Mouse (Mus musculus) midbrain, embryonic 11.5 days (tissue): ENCODE data around the gene Gm4924. TPM values are rescaled to one million over a fixed set of nuclear protein-coding genes. Genes with fewer than 3 reads are reported as not detected.

Source experiments
- ATAC-seq: fragments of 200-750 bp; cut with Nextera tagmentation; 2 replicates; pipeline ENCODE4 v1.8.0; 2017; ENCODE audit warnings: moderate TSS enrichment, moderate library complexity; ENCODE audit not compliant: low FRiP score
- DNase-seq: peaks from one replicate; pipeline ENCODE4 v3.0.0; 2015; ENCODE audit warnings: low spot score; ENCODE audit errors: missing footprints
- H3K27ac ChIP-seq: fragments of 300-500 bp; sonication (generic); 2 replicates; pipeline ENCODE4 v1.5.1; 2014; ENCODE audit warnings: low read depth, low read length
- H3K27me3 ChIP-seq: fragments of 300-500 bp; sonication (generic); 2 replicates; pipeline ENCODE4 v1.6.1; 2014; ENCODE audit warnings: mild to moderate bottlenecking, low read length, moderate library complexity, mixed read lengths; ENCODE audit not compliant: control insufficient read depth, insufficient read depth
- H3K36me3 ChIP-seq: fragments of 300-500 bp; sonication (generic); 2 replicates; pipeline ENCODE4 v1.6.1; 2014; ENCODE audit warnings: mild to moderate bottlenecking, low read length, moderate library complexity, mixed read lengths; ENCODE audit not compliant: control insufficient read depth, insufficient read depth
- H3K4me1 ChIP-seq: fragments of 300-500 bp; sonication (generic); 2 replicates; pipeline ENCODE4 v1.6.1; 2014; ENCODE audit warnings: low read length; ENCODE audit not compliant: control insufficient read depth, insufficient read depth
- H3K4me2 ChIP-seq: fragments of 300-500 bp; sonication (generic); 2 replicates; pipeline ENCODE4 v1.6.1; 2014; ENCODE audit warnings: mild to moderate bottlenecking, moderate library complexity
- H3K4me3 ChIP-seq: fragments of 300-500 bp; sonication (generic); 2 replicates; pipeline ENCODE4 v1.5.1; 2014; ENCODE audit warnings: low read depth, low read length
- H3K9ac ChIP-seq: fragments of 300-500 bp; sonication (generic); 2 replicates; pipeline ENCODE4 v1.6.1; 2014; ENCODE audit warnings: low read length
- H3K9me3 ChIP-seq: fragments of 300-500 bp; sonication (generic); 2 replicates; pipeline ENCODE4 v1.6.1; 2016; ENCODE audit warnings: low read length; ENCODE audit not compliant: control insufficient read depth
- WGBS: fragments of 180-500 bp; shearing (Covaris S2); extraction: QIAGEN DNeasy Blood & Tissue Kit; methylation state at CpG from one replicate; pipeline ENCODE4 v1.1.7; 2014; 5-methylcytosine and 5-hydroxymethylcytosine counted together
- polyA plus RNA-seq: library from polyadenylated mRNA; unstranded; fragments of >200 nt; fragmentation: Nextera tagmentation; extraction: Ambion mirVana; gene quantifications from 2 replicates; pipeline ENCODE4 v1.2.1, GENCODE M21; 2014

The Gm4924 gene
- polyA plus RNA-seq = 10.5 and 11.0 TPM in 2 replicates

- Histone ChIP-seq H3K4me3 (peak within 1 kb of the TSS; percentile 61), H3K9me3 (peaks cover 12% of the 10 kb centered on the region; the same call in 1 of the 2 replicates), H3K9ac (peak within 1 kb of the TSS; percentile 89), H3K4me2 (peak within 1 kb of the TSS; percentile 44), H3K27ac (peak within 1 kb of the TSS; percentile 90), H3K4me1 (no peaks in the 10 kb centered on the region), H3K36me3 (no peaks in the 10 kb centered on the region), H3K27me3 (no peaks in the 10 kb centered on the region)
- DNase-seq = peak; percentile 98
- ATAC-seq = peak; percentile 100
- WGBS = 6% methylated on average over 34 of the region's 34 CpGs
These were observed at the start of gene Gm4924 for GRCm38 (mm10) chr10:82354083-82355010. Gene Gm4924, plus strand, starts transcription at chr10:82354255.

GRCm38 (mm10) chr10:82316482-82316881 is 37.6 kb upstream of the Gm4924 start, which contains the start of gene 4932415D10Rik:
Gene 4932415D10Rik, minus strand, starts transcription at chr10:82316582.
- H3K9me3 ChIP-seq = peaks cover 9% of the 10 kb centered on the region
- no peak within 1 kb of the TSS for H3K9ac ChIP-seq
- no peak for ATAC-seq
- H3K4me3 ChIP-seq = no peak within 1 kb of the TSS
- no peaks in the 10 kb centered on the region for H3K36me3 ChIP-seq
- H3K27me3 ChIP-seq = no peaks in the 10 kb centered on the region
- no peak within 1 kb of the TSS for H3K4me2 ChIP-seq
- WGBS = 86% methylated on average over 1 of the region's 1 CpGs
- no peak within 1 kb of the TSS for H3K27ac ChIP-seq
- DNase-seq = no peak
- no peaks in the 10 kb centered on the region for H3K4me1 ChIP-seq

- no peaks in the 10 kb centered on the region for H3K4me1 ChIP-seq
- H3K9ac ChIP-seq = no peak overlapping the region
- H3K27ac ChIP-seq = no peak overlapping the region
- H3K4me3 ChIP-seq = no peak overlapping the region
- H3K4me2 ChIP-seq = no peak overlapping the region
- H3K9me3 ChIP-seq = peaks cover 9% of the 10 kb centered on the region
- H3K27me3 ChIP-seq = no peaks in the 10 kb centered on the region
- ATAC-seq (no peak), DNase-seq (no peak)
- 66% methylated on average over 3 of the region's 3 CpGs for WGBS
- no peaks in the 10 kb centered on the region for H3K36me3 ChIP-seq
These were observed 33.9 kb upstream of the Gm4924 start for GRCm38 (mm10) chr10:82320134-82320533.

- Histone ChIP-seq H3K36me3 (no peaks in the 10 kb centered on the region), H3K9me3 (no peaks in the 10 kb centered on the region), H3K27me3 (no peaks in the 10 kb centered on the region), H3K4me3 (no peak overlapping the region), H3K9ac (no peak overlapping the region), H3K27ac (no peak overlapping the region), H3K4me2 (no peak overlapping the region), H3K4me1 (no peaks in the 10 kb centered on the region)
- DNase-seq = no peak
- ATAC-seq = no peak
- 85% methylated on average over 5 of the region's 5 CpGs for WGBS
These were observed 24.2 kb upstream of the Gm4924 start for GRCm38 (mm10) chr10:82329826-82330225.

GRCm38 (mm10) chr10:82355401-82355800 is 1.3 kb downstream of the Gm4924 start:
- Histone ChIP-seq H3K27ac (no peak overlapping the region), H3K4me2 (no peak overlapping the region), H3K9ac (no peak overlapping the region), H3K4me3 (no peak overlapping the region), H3K4me1 (no peaks in the 10 kb centered on the region), H3K27me3 (no peaks in the 10 kb centered on the region), H3K36me3 (no peaks in the 10 kb centered on the region), H3K9me3 (peaks cover 15% of the 10 kb centered on the region; the same call in 1 of the 2 replicates)
- 97% methylated on average over 4 of the region's 4 CpGs for WGBS
- DNase-seq = no peak
- no peak for ATAC-seq

- WGBS = 87% methylated on average over 9 of the region's 9 CpGs
- Histone ChIP-seq H3K9me3 (peaks cover 29% of the 10 kb centered on the region), H3K4me2 (no peak overlapping the region), H3K4me3 (no peak overlapping the region), H3K27ac (no peak overlapping the region), H3K36me3 (0 out of 2 replicates have a peak, but pooled peaks cover 4% of the 10 kb centered on the region), H3K27me3 (no peaks in the 10 kb centered on the region), H3K9ac (no peak overlapping the region), H3K4me1 (no peaks in the 10 kb centered on the region)
- DNase-seq = no peak
- no peak for ATAC-seq
These were observed 7.9 kb downstream of the Gm4924 start for GRCm38 (mm10) chr10:82361911-82362310.

GRCm38 (mm10) chr10:82382992-82383391 is 28.9 kb downstream of the Gm4924 start:
- 88% methylated on average over 1 of the region's 1 CpGs for WGBS
- H3K27ac ChIP-seq = no peak overlapping the region
- H3K4me3 ChIP-seq = no peak overlapping the region
- H3K36me3 ChIP-seq = no peaks in the 10 kb centered on the region
- ATAC-seq = no peak
- no peaks in the 10 kb centered on the region for H3K4me1 ChIP-seq
- no peak overlapping the region for H3K4me2 ChIP-seq
- H3K27me3 ChIP-seq = no peaks in the 10 kb centered on the region
- H3K9me3 ChIP-seq = peaks cover 20% of the 10 kb centered on the region; the same call in 1 of the 2 replicates
- H3K9ac ChIP-seq = no peak overlapping the region
- no peak for DNase-seq

GRCm38 (mm10) chr10:82409511-82409910 is 55.5 kb downstream of the Gm4924 start:
- WGBS = 71% methylated on average over 1 of the region's 1 CpGs
- no peak for ATAC-seq

GRCm38 (mm10) chr10:82423631-82424030 is 69.6 kb downstream of the Gm4924 start:
- no peak overlapping the region for H3K4me3 ChIP-seq
- no peaks in the 10 kb centered on the region for H3K36me3 ChIP-seq
- no peaks in the 10 kb centered on the region for H3K27me3 ChIP-seq
- H3K4me1 ChIP-seq = no peaks in the 10 kb centered on the region
- peaks cover 4% of the 10 kb centered on the region; the same call in 1 of the 2 replicates for H3K9me3 ChIP-seq
- H3K27ac ChIP-seq = no peak overlapping the region
- H3K4me2 ChIP-seq = no peak overlapping the region
- ATAC-seq = no peak
- no peak for DNase-seq
- H3K9ac ChIP-seq = no peak overlapping the region

More at GRCm38 (mm10) chr10:82409511-82409910, 55.5 kb downstream of the Gm4924 start:
- Histone ChIP-seq H3K9me3 (no peaks in the 10 kb centered on the region; the same call in none of the 2 replicates), H3K27me3 (no peaks in the 10 kb centered on the region), H3K36me3 (no peaks in the 10 kb centered on the region), H3K4me3 (no peak overlapping the region), H3K4me2 (no peak overlapping the region), H3K27ac (no peak overlapping the region), H3K9ac (no peak overlapping the region), H3K4me1 (no peaks in the 10 kb centered on the region)
- DNase-seq = no peak
